Mouse (Mus musculus): ENCODE results near the gene Ankrd37. TPM values are rescaled to one million over a fixed set of nuclear protein-coding genes. Genes with fewer than 3 reads are reported as not detected.

Gene Ankrd37
- polyA plus RNA-seq, 2 experiments = 17.2 to 19.4 TPM

- Histone ChIP-seq H3K9ac (ENCODE audit: low read depth, low read length, severe bottlenecking) (0 out of 2 replicates have a peak overlapping the region, but pooled peaks have one; percentile 8), H3K36me3 (ENCODE audit: control insufficient read depth, insufficient read depth, low read length) (peaks cover 6% of the 10 kb centered on the region; the same call in 1 of the 2 replicates), H3K27me3 (ENCODE audit: control insufficient read depth, insufficient read depth, low read length) (no peaks in the 10 kb centered on the region), H3K9me3 (ENCODE audit: control insufficient read depth, low read length) (no peaks in the 10 kb centered on the region; the same call in 1 of the 2 replicates), H3K4me1 (ENCODE audit: control insufficient read depth, insufficient read depth, low read length) (peaks cover 12% of the 10 kb centered on the region), H3K27ac (replicated peaks; ENCODE audit: low read depth, low read length) (0 out of 2 replicates have a peak overlapping the region, but pooled peaks have one; percentile 46), H3K4me3 (replicated peaks; ENCODE audit: low read length) (peak overlapping the region; percentile 71), H3K4me2 (replicated peaks; ENCODE audit: low read depth, low read length, severe bottlenecking) (peak overlapping the region; percentile 65)
- TF ChIP-seq POLR2A (IDR thresholded peaks at IDR 0.05; ENCODE audit: borderline replicate concordance, extremely low read depth, insufficient read depth, insufficient read length) = no peak
- DNase-seq (ENCODE audit: low spot score) (no peak), ATAC-seq (ENCODE audit: low FRiP score, low read depth) (no peak)
- WGBS = 59% methylated on average over 8 of the region's 8 CpGs
Observed at GRCm38 (mm10) chr8:45973988-45974505, 31.5 kb downstream of the Ankrd37 start.

GRCm38 (mm10) chr8:45970894-45971293, 34.6 kb downstream of the Ankrd37 start:
- WGBS = 97% methylated on average over 12 of the region's 12 CpGs
- Histone ChIP-seq H3K9me3 (ENCODE audit: control insufficient read depth, low read length) (no peaks in the 10 kb centered on the region; the same call in 1 of the 2 replicates), H3K9ac (ENCODE audit: low read depth, low read length, severe bottlenecking) (no peak overlapping the region), H3K27me3 (ENCODE audit: control insufficient read depth, insufficient read depth, low read length) (no peaks in the 10 kb centered on the region), H3K4me2 (replicated peaks; ENCODE audit: low read depth, low read length, severe bottlenecking) (no peak overlapping the region), H3K27ac (replicated peaks; ENCODE audit: low read depth, low read length) (no peak overlapping the region), H3K4me3 (replicated peaks; ENCODE audit: low read length) (no peak overlapping the region), H3K4me1 (ENCODE audit: control insufficient read depth, insufficient read depth, low read length) (peaks cover 6% of the 10 kb centered on the region), H3K36me3 (ENCODE audit: control insufficient read depth, insufficient read depth, low read length) (no peaks in the 10 kb centered on the region)
- no peak for ATAC-seq (ENCODE audit: low FRiP score, low read depth)
- no peak for DNase-seq (ENCODE audit: low spot score)
- TF ChIP-seq POLR2A (IDR thresholded peaks at IDR 0.05; ENCODE audit: borderline replicate concordance, extremely low read depth, insufficient read depth, insufficient read length) = no peak

GRCm38 (mm10) chr8:45950622-45951021, 54.9 kb downstream of the Ankrd37 start:
- TF ChIP-seq POLR2A (IDR thresholded peaks at IDR 0.05; ENCODE audit: borderline replicate concordance, extremely low read depth, insufficient read depth, insufficient read length) = no peak
- Histone ChIP-seq H3K27me3 (ENCODE audit: control insufficient read depth, insufficient read depth, low read length) (no peaks in the 10 kb centered on the region), H3K4me1 (ENCODE audit: control insufficient read depth, insufficient read depth, low read length) (no peaks in the 10 kb centered on the region), H3K4me2 (replicated peaks; ENCODE audit: low read depth, low read length, severe bottlenecking) (no peak overlapping the region), H3K36me3 (ENCODE audit: control insufficient read depth, insufficient read depth, low read length) (no peaks in the 10 kb centered on the region), H3K9me3 (ENCODE audit: control insufficient read depth, low read length) (no peaks in the 10 kb centered on the region), H3K9ac (ENCODE audit: low read depth, low read length, severe bottlenecking) (no peak overlapping the region), H3K27ac (replicated peaks; ENCODE audit: low read depth, low read length) (no peak overlapping the region), H3K4me3 (replicated peaks; ENCODE audit: low read length) (no peak overlapping the region)
- 59% methylated on average over 2 of the region's 2 CpGs for WGBS
- DNase-seq (ENCODE audit: low spot score) (no peak), ATAC-seq (ENCODE audit: low FRiP score, low read depth) (no peak)

Other genes starting within 250 kb of the Ankrd37 start
- gene Pdlim3, start 120.2 kb downstream of the Ankrd37 start, polyA plus RNA-seq (2012; rRNA removed) = 73.8 and 74.1 TPM in 2 replicates
- gene Pdlim3, start 120.2 kb downstream of the Ankrd37 start, polyA plus RNA-seq (2014; fragmentation: Nextera tagmentation; extraction: Ambion mirVana) = 75.3 and 81.6 TPM in 2 replicates
- gene Ccdc110, start 71.1 kb downstream of the Ankrd37 start, polyA plus RNA-seq (2012; rRNA removed) = 0.06 and 0.09 TPM in 2 replicates
- gene Ccdc110, start 71.1 kb downstream of the Ankrd37 start, polyA plus RNA-seq (2014; fragmentation: Nextera tagmentation; extraction: Ambion mirVana) = 0.12 and 0.26 TPM in 2 replicates
- 2.6 and 5.2 TPM in 2 replicates for gene 1700029J07Rik, start 30.5 kb downstream of the Ankrd37 start, polyA plus RNA-seq (2012; rRNA removed)
- gene 1700029J07Rik, start 30.5 kb downstream of the Ankrd37 start, polyA plus RNA-seq (2014; fragmentation: Nextera tagmentation; extraction: Ambion mirVana) = 1.9 and 2.5 TPM in 2 replicates
- gene Ufsp2, start 30.2 kb downstream of the Ankrd37 start, polyA plus RNA-seq (2012; rRNA removed) = 51.5 and 62.3 TPM in 2 replicates
- 81.9 and 92.5 TPM in 2 replicates for gene Ufsp2, start 30.2 kb downstream of the Ankrd37 start, polyA plus RNA-seq (2014; fragmentation: Nextera tagmentation; extraction: Ambion mirVana)
- 0.24 and 0.29 TPM in 2 replicates for gene Lrp2bp, start 6.4 kb downstream of the Ankrd37 start, polyA plus RNA-seq (2012; rRNA removed)
- 0.40 and 0.53 TPM in 2 replicates for gene Lrp2bp, start 6.4 kb downstream of the Ankrd37 start, polyA plus RNA-seq (2014; fragmentation: Nextera tagmentation; extraction: Ambion mirVana)
- 13.6 and 14.6 TPM in 2 replicates for gene Cfap97, start 146.1 kb upstream of the Ankrd37 start, polyA plus RNA-seq (2012; rRNA removed)
- gene Cfap97, start 146.1 kb upstream of the Ankrd37 start, polyA plus RNA-seq (2014; fragmentation: Nextera tagmentation; extraction: Ambion mirVana) = 24.2 and 28.5 TPM in 2 replicates
- 10.2 and 13.8 TPM in 2 replicates for gene Snx25, start 146.5 kb upstream of the Ankrd37 start, polyA plus RNA-seq (2012; rRNA removed)
- 10.5 and 13.5 TPM in 2 replicates for gene Snx25, start 146.5 kb upstream of the Ankrd37 start, polyA plus RNA-seq (2014; fragmentation: Nextera tagmentation; extraction: Ambion mirVana)
- 410 and 427 TPM in 2 replicates for gene Slc25a4, start 205.6 kb upstream of the Ankrd37 start, polyA plus RNA-seq (2012; rRNA removed)
- gene Slc25a4, start 205.6 kb upstream of the Ankrd37 start, polyA plus RNA-seq (2014; fragmentation: Nextera tagmentation; extraction: Ambion mirVana) = 513 and 524 TPM in 2 replicates

All from limb, embryonic 14.5 days (tissue).